Mouse (Mus musculus) ES-E14 (cell line): ENCODE data around the gene Vmn1r201. TPM values are rescaled to one million over a fixed set of nuclear protein-coding genes. Genes with fewer than 3 reads are reported as not detected.

ENCODE experiments used
- DNase-seq: peaks from one replicate; pipeline ENCODE4 v3.0.0-alpha.2; 2013; ENCODE audit warnings: low read depth, low spot score
- H3K27ac ChIP-seq: 2 replicates; pipeline ENCODE4 v1.5.1; 2012; ENCODE audit warnings: low read depth, mild to moderate bottlenecking, low read length, moderate library complexity, mixed read lengths; ENCODE audit not compliant: poor library complexity, insufficient read depth, severe bottlenecking
- H3K36me3 ChIP-seq: 2 replicates; pipeline ENCODE4 v1.6.1; 2012; ENCODE audit warnings: mild to moderate bottlenecking, low read length, moderate library complexity, mixed read lengths; ENCODE audit not compliant: control insufficient read depth, poor library complexity, insufficient read depth, severe bottlenecking
- H3K4me1 ChIP-seq, 2 experiments: fragments of 150-350 bp in 1 of 2; sonication (generic) in 1 of 2; 2 replicates each; pipeline ENCODE4 v1.6.1; 2012; ENCODE audit warnings: low read length in 2 of 2, mild to moderate bottlenecking in 1 of 2, mixed read lengths in 1 of 2; ENCODE audit not compliant: control insufficient read depth in 2 of 2, insufficient read depth in 2 of 2, poor library complexity in 1 of 2
- H3K4me3 ChIP-seq, 2 experiments: fragments of 150-350 bp in 1 of 2; sonication (generic) in 1 of 2; 2 replicates each; pipeline ENCODE4 v1.5.1; 2012; ENCODE audit warnings: low read length in 2 of 2, low read depth in 1 of 2, mild to moderate bottlenecking in 1 of 2, mixed read lengths in 1 of 2; ENCODE audit not compliant: insufficient read depth in 1 of 2, poor library complexity in 1 of 2, severe bottlenecking in 1 of 2
- H3K9ac ChIP-seq: 2 replicates; pipeline ENCODE4 v1.6.1; 2012; ENCODE audit warnings: low read depth, mild to moderate bottlenecking, low read length, mixed read lengths; ENCODE audit not compliant: poor library complexity, insufficient read depth, severe bottlenecking
- H3K9me3 ChIP-seq: fragments of 150-350 bp; sonication (generic); 2 replicates; pipeline ENCODE4 v1.6.1; 2012; ENCODE audit warnings: low read depth, mild to moderate bottlenecking, low read length; ENCODE audit not compliant: control insufficient read depth, insufficient read depth
- CHD2 ChIP-seq: IDR thresholded peaks from 2 replicates; pipeline ENCODE4 v1.6.1; 2014; ENCODE audit warnings: mild to moderate bottlenecking, low read depth, low read length, inconsistent platforms
- HCFC1 ChIP-seq: IDR thresholded peaks from 2 replicates; pipeline ENCODE4 v1.6.1; 2012; ENCODE audit warnings: low read length, inconsistent platforms, borderline replicate concordance; ENCODE audit not compliant: insufficient read depth
- MAFK ChIP-seq: IDR thresholded peaks from 2 replicates; pipeline ENCODE4 v1.6.1; 2014; ENCODE audit warnings: mild to moderate bottlenecking, low read depth, low read length, inconsistent platforms; ENCODE audit not compliant: insufficient read depth
- ZC3H11A ChIP-seq: IDR thresholded peaks from 2 replicates; pipeline ENCODE4 v1.6.1; 2012; ENCODE audit warnings: low read depth, mild to moderate bottlenecking, inconsistent platforms, low read length, borderline replicate concordance
- ZNF384 ChIP-seq: IDR thresholded peaks from 2 replicates; pipeline ENCODE4 v1.6.1; 2012; ENCODE audit warnings: low read depth, low read length, inconsistent platforms
- in situ Hi-C, 2 experiments: fragments of 600-800 bp; cut with MboI; formaldehyde crosslinking; loops; one replicate each; pipeline ENCODE4 v1.15.1; 2025; ENCODE audit warnings: low sequenced_read_pairs in 2 of 2, inconsistent platforms in 1 of 2; ENCODE audit not compliant: unreplicated experiment in 2 of 2
- total RNA-seq: library from RNA; depleted of rRNA; stranded (reverse); fragments of 300-350 nt; gene quantifications from 2 replicates; pipeline ENCODE4 v1.2.3, GENCODE M21; 2012; rRNA removed

The Vmn1r201 gene
- not detected in 2 replicates for total RNA-seq

DNA sequence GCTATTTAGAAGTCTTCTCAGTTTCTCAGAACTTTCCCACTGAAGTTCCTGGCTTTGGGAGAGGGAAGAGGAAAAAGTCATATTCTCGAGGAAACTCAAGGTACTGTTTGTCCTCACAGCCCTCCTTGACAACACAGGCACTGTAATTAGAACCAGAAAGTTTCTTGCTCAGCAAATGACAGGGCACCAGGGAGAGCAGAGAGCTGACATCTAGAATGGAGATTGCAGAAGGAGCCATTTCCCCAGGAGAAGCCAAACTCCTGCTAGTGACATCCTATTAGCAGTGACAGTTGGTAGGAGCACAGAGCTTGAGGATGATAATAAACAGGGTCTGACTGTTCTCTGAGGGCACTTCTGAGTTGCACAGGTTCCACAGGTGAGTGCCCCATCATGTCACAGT lies at the start of gene Vmn1r201:
Gene Vmn1r201 (plus strand): TSS at position 301 of the 400 bp plus-strand sequence.
- Histone ChIP-seq H3K9ac (no peak within 1 kb of the TSS), H3K4me3 (no peak within 1 kb of the TSS), H3K27ac (no peak within 1 kb of the TSS), H3K9me3 (no peaks in the 10 kb centered on the region), H3K36me3 (no peaks in the 10 kb centered on the region), H3K4me1 (no peaks in the 10 kb centered on the region)
- no peak for DNase-seq
- in situ Hi-C loops, result no loop called here
- TF ChIP-seq HCFC1, result no peak
- no peak for TF ChIP-seq ZC3H11A
- TF ChIP-seq CHD2, result no peak
- no peak for TF ChIP-seq MAFK
- TF ChIP-seq ZNF384, result no peak

DNA sequence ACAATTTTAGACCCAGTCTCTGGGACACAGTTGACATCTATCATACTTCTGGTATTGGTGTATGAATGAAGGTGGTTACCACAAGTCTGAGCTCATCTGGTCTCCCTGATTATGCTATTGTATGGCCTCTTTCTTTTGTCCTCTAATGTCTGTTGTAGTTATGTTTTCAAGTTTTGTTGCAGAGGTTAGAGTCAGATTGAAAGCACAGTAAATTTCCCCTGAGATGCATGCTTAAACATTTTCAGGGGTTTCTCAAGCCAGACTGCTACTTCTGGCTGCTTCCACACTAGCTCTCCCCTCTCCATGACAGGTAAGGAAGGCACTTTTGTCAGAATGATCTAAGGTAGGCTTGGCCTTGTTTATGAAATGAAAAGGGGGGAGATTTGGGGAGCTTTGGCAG lies 16.6 kb upstream of the Vmn1r201 start:
- Histone ChIP-seq H3K9ac (no peak overlapping the region), H3K27ac (no peak overlapping the region), H3K36me3 (no peaks in the 10 kb centered on the region), H3K4me3 (no peak overlapping the region), H3K4me1 (no peaks in the 10 kb centered on the region), H3K9me3 (no peaks in the 10 kb centered on the region)
- in situ Hi-C loops, result no loop called here
- DNase-seq, result no peak
- TF ChIP-seq ZNF384 (no peak), ZC3H11A (no peak), MAFK (no peak), HCFC1 (no peak), CHD2 (no peak)

DNA sequence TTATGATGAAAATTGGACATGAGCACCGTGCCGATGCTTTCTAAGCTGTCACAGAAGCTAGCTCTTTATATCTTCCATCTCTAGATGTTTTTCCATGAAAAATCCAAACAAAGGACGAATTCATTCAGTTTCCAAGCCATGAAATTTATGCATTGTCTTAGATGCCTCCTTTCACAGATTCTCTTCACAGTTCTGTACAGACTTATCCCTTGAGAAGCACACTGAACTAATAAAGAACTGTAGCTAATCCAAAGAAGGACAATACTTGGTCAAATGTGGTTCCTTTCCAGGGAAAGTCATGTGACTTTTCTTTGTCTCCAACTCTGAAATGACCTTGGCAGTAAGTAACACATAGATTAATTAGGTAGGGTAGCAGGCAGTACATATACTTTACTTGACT lies 30.7 kb downstream of the Vmn1r201 start:
- DNase-seq, result no peak
- Histone ChIP-seq H3K9me3 (no peaks in the 10 kb centered on the region), H3K36me3 (no peaks in the 10 kb centered on the region), H3K4me1 (no peaks in the 10 kb centered on the region), H3K4me3 (no peak overlapping the region), H3K27ac (no peak overlapping the region), H3K9ac (no peak overlapping the region)
- TF ChIP-seq HCFC1 (no peak), ZNF384 (no peak), MAFK (no peak), CHD2 (no peak), ZC3H11A (no peak)
- in situ Hi-C loops, result no loop called here

DNA sequence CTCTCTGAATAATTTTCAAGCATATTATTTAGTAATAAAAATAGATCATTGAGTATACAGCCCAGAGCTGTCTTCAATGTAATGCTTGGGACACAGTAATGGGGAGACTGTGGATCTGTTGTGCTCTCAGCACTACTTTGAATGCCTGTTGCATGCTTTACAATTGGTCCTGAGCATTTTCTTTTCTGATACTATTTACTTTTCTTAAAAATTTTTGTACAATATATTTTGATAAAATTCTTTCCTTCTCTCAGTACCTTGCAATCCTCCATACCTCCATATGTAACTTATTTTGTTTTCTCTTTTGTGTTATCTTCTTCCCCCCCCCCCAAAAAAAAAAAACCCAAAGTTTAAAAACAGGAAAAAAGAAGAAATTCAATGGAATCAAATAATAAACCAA lies 33.6 kb downstream of the Vmn1r201 start, which contains the start of gene Vmn1r202:
Gene Vmn1r202 (minus strand): TSS at position 101 of the 400 bp plus-strand sequence.
- TF ChIP-seq CHD2, result no peak
- no peak for TF ChIP-seq MAFK
- no peak for TF ChIP-seq ZNF384
- TF ChIP-seq ZC3H11A, result no peak
- no peak for TF ChIP-seq HCFC1
- H3K9me3 ChIP-seq, result no peaks in the 10 kb centered on the region
- H3K36me3 ChIP-seq, result no peaks in the 10 kb centered on the region
- no peak within 1 kb of the TSS for H3K4me3 ChIP-seq
- H3K27ac ChIP-seq, result no peak within 1 kb of the TSS
- no peaks in the 10 kb centered on the region for H3K4me1 ChIP-seq
- DNase-seq, result no peak
- H3K9ac ChIP-seq, result no peak within 1 kb of the TSS
- in situ Hi-C loops, result no loop called here

DNA sequence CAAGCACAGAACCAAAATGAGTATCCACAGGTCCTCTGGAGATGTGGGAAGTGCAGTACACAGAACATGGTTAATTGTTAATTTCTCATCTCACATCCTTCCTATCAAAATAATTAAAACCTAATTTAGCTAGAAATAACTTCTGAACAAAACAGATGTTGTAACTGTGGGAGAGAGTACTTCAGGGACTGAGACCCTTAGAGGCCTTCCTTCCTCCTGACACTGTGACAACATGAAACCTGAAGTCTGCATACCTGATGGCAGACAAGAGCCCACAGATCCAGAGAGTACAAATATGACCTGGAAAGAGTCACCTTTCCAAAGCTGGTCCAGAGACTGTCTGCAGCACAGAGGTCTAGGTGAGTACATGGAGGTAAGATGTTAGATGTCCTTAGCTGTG lies 46.1 kb downstream of the Vmn1r201 start, which contains the start of gene Vmn1r203:
Gene Vmn1r203 (plus strand): TSS at position 301 of the 400 bp plus-strand sequence.
- TF ChIP-seq CHD2 (no peak), ZC3H11A (no peak), HCFC1 (no peak), ZNF384 (no peak), MAFK (no peak)
- no peaks in the 10 kb centered on the region for H3K36me3 ChIP-seq
- in situ Hi-C loops, result no loop called here
- no peaks in the 10 kb centered on the region for H3K4me1 ChIP-seq
- no peak within 1 kb of the TSS for H3K4me3 ChIP-seq
- H3K9ac ChIP-seq, result no peak within 1 kb of the TSS
- H3K27ac ChIP-seq, result no peak within 1 kb of the TSS
- no peaks in the 10 kb centered on the region for H3K9me3 ChIP-seq
- DNase-seq, result no peak

Other genes starting within 250 kb of the Vmn1r201 start
- not detected in 2 replicates for gene Vmn1r193, start 248.8 kb upstream of the Vmn1r201 start, total RNA-seq
- not detected in 2 replicates for gene Vmn1r194, start 227.7 kb upstream of the Vmn1r201 start, total RNA-seq
- gene Vmn1r195, start 201.4 kb upstream of the Vmn1r201 start, total RNA-seq, result not detected in 2 replicates
- gene Vmn1r196, start 182.0 kb upstream of the Vmn1r201 start, total RNA-seq, result not detected in 2 replicates
- not detected in 2 replicates for gene Vmn1r197, start 147.3 kb upstream of the Vmn1r201 start, total RNA-seq
- gene Vmn1r198, start 121.6 kb upstream of the Vmn1r201 start, total RNA-seq, result 0.04 TPM in 1 of 2 replicates, not detected in the other
- gene Vmn1r199, start 92.1 kb upstream of the Vmn1r201 start, total RNA-seq, result not detected in 2 replicates
- not detected in 2 replicates for gene Vmn1r200, start 81.5 kb upstream of the Vmn1r201 start, total RNA-seq
- gene Vmn1r202, start 33.5 kb downstream of the Vmn1r201 start, total RNA-seq, result not detected in 2 replicates
- not detected in 2 replicates for gene Vmn1r203, start 46.2 kb downstream of the Vmn1r201 start, total RNA-seq
- not detected in 2 replicates for gene Vmn1r204, start 81.3 kb downstream of the Vmn1r201 start, total RNA-seq
- gene Vmn1r205, start 121.1 kb downstream of the Vmn1r201 start, total RNA-seq, result not detected in 2 replicates
- gene Vmn1r206, start 152.3 kb downstream of the Vmn1r201 start, total RNA-seq, result not detected in 2 replicates